Mouse (Mus musculus) forebrain, embryonic 10.5 days (tissue): ENCODE measurements around the gene Dcaf17. TPM values are rescaled to one million over a fixed set of nuclear protein-coding genes. Genes with fewer than 3 reads are reported as not detected.

ENCODE experiments used
- DNase-seq: peaks from one replicate; pipeline ENCODE4 v3.0.0-alpha.2; 2017; ENCODE audit warnings: low spot score; ENCODE audit errors: extremely low spot score
- H3K27ac ChIP-seq: fragments of 300-500 bp; sonication (generic); 2 replicates; pipeline ENCODE4 v1.5.1; 2016; ENCODE audit warnings: mild to moderate bottlenecking
- H3K27me3 ChIP-seq: fragments of 300-500 bp; sonication (generic); 2 replicates; pipeline ENCODE4 v1.6.1; 2016; ENCODE audit warnings: mild to moderate bottlenecking; ENCODE audit not compliant: poor library complexity, severe bottlenecking
- H3K36me3 ChIP-seq: fragments of 300-500 bp; sonication (generic); replicated peaks from 2 replicates; pipeline ENCODE4 v1.6.1; 2016; ENCODE audit warnings: mild to moderate bottlenecking, moderate library complexity
- H3K4me1 ChIP-seq: fragments of 300-500 bp; sonication (generic); 2 replicates; pipeline ENCODE4 v1.6.1; 2016
- H3K4me3 ChIP-seq: fragments of 300-500 bp; sonication (generic); 2 replicates; pipeline ENCODE4 v1.5.1; 2016; ENCODE audit warnings: mild to moderate bottlenecking, moderate library complexity
- H3K9me3 ChIP-seq: fragments of 300-500 bp; sonication (generic); 2 replicates; pipeline ENCODE4 v1.6.1; 2016; ENCODE audit warnings: mild to moderate bottlenecking, moderate library complexity
- WGBS: fragments of 180-500 bp; shearing (Covaris S2); methylation state at CpG from one replicate; pipeline ENCODE4 v1.1.7; 2016; 5-methylcytosine and 5-hydroxymethylcytosine counted together
- polyA plus RNA-seq: library from polyadenylated mRNA; unstranded; fragments of >200 nt; fragmentation: Nextera tagmentation; extraction: Ambion mirVana; gene quantifications from 2 replicates; pipeline ENCODE4 v1.2.1, GENCODE M21; 2016

Dcaf17 gene
- polyA plus RNA-seq, 1 experiment from 2014 or later, result 38.4 TPM

DNA sequence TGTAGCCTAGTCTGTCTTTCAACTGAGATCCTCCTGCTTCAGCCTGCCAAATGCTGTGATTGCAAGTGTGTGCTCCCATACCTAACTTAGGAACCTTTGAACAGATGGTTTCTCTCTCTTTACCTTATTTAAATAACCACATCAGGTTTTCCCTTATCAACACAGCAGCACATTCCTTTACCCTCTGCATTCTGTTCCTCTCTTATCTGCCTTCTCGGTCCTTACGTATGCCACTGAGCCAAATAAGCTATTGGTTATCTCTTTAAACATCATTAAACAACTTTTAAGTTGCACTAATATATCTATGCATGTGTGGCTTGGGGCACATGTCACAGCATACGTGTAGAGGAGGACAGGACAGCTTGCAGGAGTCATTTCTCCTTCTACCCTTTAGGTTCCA, 18.7 kb downstream of the Dcaf17 start:
- Histone ChIP-seq H3K27me3 (no peaks in the 10 kb centered on the region), H3K4me1 (no peaks in the 10 kb centered on the region), H3K36me3 (peaks cover 15% of the 10 kb centered on the region), H3K9me3 (no peaks in the 10 kb centered on the region), H3K4me3 (no peak overlapping the region), H3K27ac (no peak overlapping the region)
- WGBS, result 90% methylated on average over 3 of the region's 3 CpGs
- no peak for DNase-seq

DNA sequence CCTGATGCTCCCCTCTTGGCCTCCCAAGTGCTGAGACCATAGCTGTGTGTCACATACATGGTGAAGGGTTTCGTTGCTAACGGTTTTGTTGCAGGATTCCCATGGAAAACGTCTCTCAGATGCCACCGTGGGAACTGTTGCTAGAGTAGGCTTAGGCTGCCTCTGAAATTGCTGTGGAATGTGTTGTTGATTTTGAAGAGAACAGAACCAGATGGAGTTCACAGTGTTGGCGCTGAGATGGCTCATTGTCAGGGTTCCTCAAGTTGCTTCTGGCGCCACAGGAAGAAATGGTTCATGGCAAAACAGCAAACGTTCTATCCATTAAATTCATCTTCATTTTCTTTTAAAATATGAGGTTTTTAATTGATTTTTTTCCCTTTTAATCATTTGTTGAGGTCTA, 27.3 kb downstream of the Dcaf17 start:
- Histone ChIP-seq H3K4me3 (no peak overlapping the region), H3K27me3 (no peaks in the 10 kb centered on the region), H3K36me3 (peaks cover 56% of the 10 kb centered on the region), H3K9me3 (no peaks in the 10 kb centered on the region), H3K27ac (no peak overlapping the region), H3K4me1 (no peaks in the 10 kb centered on the region)
- WGBS, result 80% methylated on average over 7 of the region's 7 CpGs
- DNase-seq, result no peak

DNA sequence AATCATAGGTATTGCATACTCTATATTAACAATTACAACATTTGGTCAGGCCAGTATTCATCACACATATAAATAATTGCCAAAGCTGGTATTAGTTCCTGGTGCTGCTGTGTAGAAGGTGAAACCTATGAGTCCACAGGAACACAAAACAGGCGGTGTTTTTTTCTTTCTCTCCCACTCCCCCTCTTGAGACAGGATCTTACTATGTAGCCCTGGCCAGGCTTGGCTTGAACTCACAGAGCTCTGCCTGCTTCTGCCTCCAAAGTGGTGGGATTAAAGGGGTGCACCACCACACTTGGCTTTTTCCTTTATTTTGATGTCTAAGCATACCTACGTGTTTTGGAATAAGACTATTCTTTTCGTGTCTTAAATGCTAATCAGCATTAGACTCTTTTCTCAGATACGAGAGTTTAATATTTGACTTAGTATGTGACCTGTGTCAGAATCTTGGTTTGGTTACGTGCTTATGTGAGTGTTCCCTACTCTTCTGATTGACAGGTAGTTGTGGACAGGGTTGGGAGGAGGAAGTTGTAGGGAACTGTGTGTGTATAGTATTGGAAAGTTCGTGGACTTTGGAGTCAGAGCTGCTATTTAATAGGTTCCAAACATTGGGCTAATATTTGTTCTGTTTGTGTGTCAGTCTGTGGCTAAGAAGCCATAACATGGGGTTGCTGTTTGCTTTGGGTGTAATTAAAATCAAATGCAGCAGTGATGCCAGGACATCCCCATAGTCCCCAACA, 28.5 kb downstream of the Dcaf17 start:
- H3K36me3 ChIP-seq, result peaks cover 68% of the 10 kb centered on the region
- WGBS, result 92% methylated on average over 6 of the region's 6 CpGs
- no peak for DNase-seq
- H3K4me3 ChIP-seq, result no peak overlapping the region
- no peaks in the 10 kb centered on the region for H3K9me3 ChIP-seq
- H3K27ac ChIP-seq, result no peak overlapping the region
- H3K27me3 ChIP-seq, result no peaks in the 10 kb centered on the region
- H3K4me1 ChIP-seq, result no peaks in the 10 kb centered on the region

DNA sequence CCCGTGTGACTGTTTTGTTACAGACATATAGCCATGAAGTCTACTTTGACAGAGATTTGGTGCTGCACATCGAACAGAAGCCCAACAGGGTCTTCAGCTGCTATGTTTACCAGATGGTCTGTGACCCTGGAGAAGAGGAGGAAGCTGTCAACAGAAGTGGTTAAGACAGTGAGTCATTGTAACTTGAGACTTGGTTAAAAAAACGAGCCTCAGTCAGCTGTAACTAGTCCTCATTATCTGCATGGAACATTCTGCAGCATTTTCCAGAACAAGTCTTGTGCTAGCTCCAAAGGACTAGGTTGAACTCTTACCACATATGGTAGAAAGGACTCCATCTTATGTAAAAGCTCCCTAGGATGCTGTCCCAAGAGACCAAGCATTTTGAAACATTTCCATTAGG, 34.6 kb downstream of the Dcaf17 start:
- Histone ChIP-seq H3K4me1 (no peaks in the 10 kb centered on the region), H3K27ac (no peak overlapping the region), H3K4me3 (no peak overlapping the region), H3K27me3 (no peaks in the 10 kb centered on the region), H3K9me3 (no peaks in the 10 kb centered on the region), H3K36me3 (peaks cover 56% of the 10 kb centered on the region)
- WGBS, result 78% methylated on average over 3 of the region's 3 CpGs
- DNase-seq, result no peak

DNA sequence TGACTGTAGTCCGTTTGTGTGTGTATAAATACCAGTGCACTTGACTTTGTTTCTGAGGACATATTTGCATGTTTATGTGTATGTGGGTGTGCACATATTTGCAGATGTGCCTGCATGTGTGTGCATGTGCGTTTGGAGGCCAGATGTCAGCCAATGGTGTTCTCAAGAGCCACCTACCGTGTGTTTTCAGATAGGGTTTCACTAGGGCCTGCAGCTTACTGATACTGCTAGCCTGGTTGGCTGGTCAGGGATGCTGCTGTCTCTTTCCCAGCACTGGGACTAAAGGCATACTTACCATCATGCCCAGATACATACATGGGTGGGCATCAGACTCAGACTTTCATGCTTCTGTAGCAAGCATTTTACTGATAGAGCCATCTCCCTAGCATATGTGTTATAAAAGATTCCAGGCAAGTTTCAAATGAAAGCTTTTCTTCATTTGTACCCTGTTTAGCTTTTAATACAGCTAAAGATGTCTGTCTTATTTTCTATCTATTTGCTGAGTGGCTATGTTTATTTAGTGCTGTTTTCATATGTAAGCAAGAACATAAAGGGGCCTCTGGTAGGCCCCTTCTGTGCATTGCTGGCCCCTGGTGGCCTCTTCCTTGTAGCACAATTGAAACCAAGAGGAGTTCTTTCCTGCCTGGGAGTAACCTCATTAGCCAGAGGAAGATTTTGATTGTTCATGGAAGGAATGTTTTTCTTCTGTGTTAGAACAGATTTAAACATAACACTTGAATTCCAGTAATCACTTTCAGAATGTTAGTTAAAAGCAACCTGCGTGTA, 35.7 kb downstream of the Dcaf17 start:
- no peaks in the 10 kb centered on the region for H3K27me3 ChIP-seq
- no peaks in the 10 kb centered on the region for H3K9me3 ChIP-seq
- H3K36me3 ChIP-seq, result peaks cover 53% of the 10 kb centered on the region
- H3K4me3 ChIP-seq, result no peak overlapping the region
- WGBS, result 91% methylated on average over 4 of the region's 4 CpGs
- no peak for DNase-seq
- H3K27ac ChIP-seq, result no peak overlapping the region
- no peaks in the 10 kb centered on the region for H3K4me1 ChIP-seq

DNA sequence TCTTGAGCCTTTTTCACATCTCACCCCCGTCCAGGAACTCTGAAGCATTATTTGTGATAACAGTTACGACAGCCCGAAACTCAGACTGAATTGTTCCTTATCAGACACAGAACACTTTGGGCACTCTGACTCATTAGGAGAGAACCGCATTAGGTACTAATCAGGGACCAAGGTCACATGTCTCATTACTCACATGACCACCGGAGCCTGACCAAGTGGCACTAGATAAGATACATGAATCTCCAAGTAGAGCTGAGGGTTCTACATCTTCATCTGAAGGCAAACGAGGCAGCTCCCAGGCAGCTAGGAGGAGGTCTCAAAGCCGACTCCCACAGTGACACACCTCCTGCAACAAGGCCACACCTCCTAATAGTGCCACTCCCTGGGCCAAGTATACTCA, 41.0 kb downstream of the Dcaf17 start:
- Histone ChIP-seq H3K9me3 (no peaks in the 10 kb centered on the region), H3K4me3 (no peak overlapping the region), H3K27ac (no peak overlapping the region), H3K4me1 (no peaks in the 10 kb centered on the region), H3K36me3 (peaks cover 37% of the 10 kb centered on the region), H3K27me3 (no peaks in the 10 kb centered on the region)
- 86% methylated on average over 7 of the region's 7 CpGs for WGBS
- DNase-seq, result no peak

DNA sequence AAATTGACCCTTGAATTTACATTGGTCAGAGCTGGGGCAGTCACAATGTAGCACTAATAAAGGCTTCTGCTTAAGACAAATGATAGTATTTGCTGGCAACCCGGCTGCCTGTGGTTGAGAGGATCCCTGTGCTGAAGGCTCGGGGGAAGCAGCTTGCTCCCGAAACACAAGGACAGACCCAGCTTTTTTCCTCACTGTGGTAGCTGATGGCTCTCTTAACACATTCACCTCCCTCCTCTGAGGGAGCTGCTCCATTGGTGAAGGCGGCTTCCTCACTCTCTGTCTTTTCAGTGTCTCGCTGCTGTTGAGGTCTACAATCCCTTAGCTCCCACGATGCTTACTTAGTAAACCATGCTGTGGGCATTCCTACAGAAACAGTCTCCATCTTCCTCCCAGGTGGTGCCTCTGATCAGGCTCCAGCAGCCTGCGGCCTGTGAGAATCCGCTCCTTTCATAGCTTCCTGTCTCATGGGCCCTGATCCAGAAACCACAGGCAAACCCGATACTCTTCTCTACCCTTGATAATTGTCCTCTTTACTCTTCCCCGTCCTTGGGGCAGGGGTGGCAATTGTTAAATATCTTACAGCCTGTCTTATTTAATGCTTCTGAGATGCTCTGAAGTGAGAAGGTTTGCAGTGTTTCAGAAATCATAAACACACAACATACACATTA, 47.6 kb downstream of the Dcaf17 start:
- Histone ChIP-seq H3K4me1 (peaks cover 3% of the 10 kb centered on the region; the same call in 1 of the 2 replicates), H3K27me3 (no peaks in the 10 kb centered on the region), H3K9me3 (no peaks in the 10 kb centered on the region), H3K4me3 (no peak overlapping the region), H3K36me3 (peaks cover 18% of the 10 kb centered on the region), H3K27ac (no peak overlapping the region)
- WGBS, result 90% methylated on average over 10 of the region's 10 CpGs
- DNase-seq, result no peak

DNA sequence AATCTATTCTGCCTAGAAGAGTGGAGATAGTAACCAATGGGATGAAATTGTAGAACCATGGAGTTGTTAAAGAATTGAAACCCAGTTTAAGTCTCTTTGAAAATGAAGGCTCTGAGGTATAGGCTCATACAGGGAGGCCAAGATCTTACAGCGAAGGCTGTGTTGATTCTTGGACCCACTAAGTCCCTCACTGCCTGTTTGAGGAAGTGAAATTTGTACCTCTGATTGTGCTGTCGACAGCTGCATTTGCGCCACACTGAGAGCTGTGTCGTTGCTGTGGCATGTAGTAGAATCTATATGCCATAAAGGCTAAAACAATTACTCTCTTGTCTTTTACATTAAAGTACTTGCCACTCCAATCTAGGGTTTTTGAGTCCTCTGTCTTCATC, 48.2 kb downstream of the Dcaf17 start:
- no peak for DNase-seq
- Histone ChIP-seq H3K36me3 (peaks cover 18% of the 10 kb centered on the region), H3K27ac (no peak overlapping the region), H3K27me3 (no peaks in the 10 kb centered on the region), H3K9me3 (no peaks in the 10 kb centered on the region), H3K4me3 (no peak overlapping the region), H3K4me1 (peaks cover 3% of the 10 kb centered on the region; the same call in 1 of the 2 replicates)
- WGBS, result 89% methylated on average over 4 of the region's 4 CpGs

DNA sequence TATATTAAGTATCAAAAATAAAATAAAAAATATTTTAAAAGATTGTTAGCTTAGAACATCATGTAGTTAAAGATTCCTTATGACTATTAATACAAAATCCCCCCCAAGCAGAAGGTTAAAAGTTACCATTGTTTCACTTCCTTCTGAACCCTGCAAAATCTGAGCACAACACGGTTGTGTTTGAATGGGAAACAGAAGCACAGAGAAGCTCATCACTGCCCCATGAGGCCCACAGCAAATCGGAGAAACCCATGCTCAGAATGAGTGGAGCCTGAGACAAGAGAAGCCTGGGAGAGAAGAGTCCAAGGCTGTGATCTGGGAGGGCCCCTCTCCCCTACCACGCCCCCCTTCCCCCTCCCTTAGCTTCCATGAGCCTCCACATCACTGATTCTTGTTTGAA, 49.6 kb downstream of the Dcaf17 start:
- Histone ChIP-seq H3K9me3 (no peaks in the 10 kb centered on the region), H3K27ac (no peak overlapping the region), H3K4me3 (no peak overlapping the region), H3K4me1 (peaks cover 3% of the 10 kb centered on the region; the same call in 1 of the 2 replicates), H3K27me3 (no peaks in the 10 kb centered on the region), H3K36me3 (peaks cover 12% of the 10 kb centered on the region)
- DNase-seq, result no peak
- WGBS, result 80% methylated on average over 3 of the region's 3 CpGs

DNA sequence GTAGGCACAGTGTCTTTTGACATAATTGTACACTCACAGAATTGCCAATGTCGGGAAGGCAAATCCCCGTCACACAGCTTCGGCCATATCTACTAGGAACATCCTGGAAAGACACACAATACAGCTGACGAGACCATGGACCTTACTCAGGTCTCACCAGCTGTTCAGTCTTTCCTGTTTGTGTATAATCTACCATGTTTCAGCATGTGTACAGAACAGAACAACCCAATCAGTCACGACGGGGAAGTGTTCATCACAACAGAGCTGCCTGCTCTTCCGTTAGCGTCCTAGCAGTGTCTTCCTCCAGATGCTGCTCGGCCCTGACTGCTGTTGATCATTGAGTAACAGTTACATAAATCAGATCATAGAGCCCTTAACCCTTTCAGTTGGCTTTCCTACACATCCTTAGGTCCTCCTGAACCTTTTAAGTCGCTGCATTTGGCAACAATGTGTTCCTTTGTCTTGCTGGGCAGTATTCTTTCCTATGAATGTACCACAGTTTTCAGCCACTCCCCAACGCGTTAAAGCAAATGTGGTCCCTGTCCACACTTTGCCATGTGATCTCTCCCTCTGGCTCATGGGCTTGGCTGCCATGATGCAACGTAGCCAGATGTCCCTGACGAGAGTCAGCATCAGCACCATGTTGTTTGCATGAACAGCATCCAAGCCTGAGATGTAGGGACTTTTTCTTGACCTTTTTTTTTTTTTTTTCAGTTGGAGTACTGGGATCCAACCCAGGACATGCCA, 50.5 kb downstream of the Dcaf17 start:
- H3K4me3 ChIP-seq, result no peak overlapping the region
- WGBS, result 86% methylated on average over 14 of the region's 14 CpGs
- no peak overlapping the region for H3K27ac ChIP-seq
- no peak for DNase-seq
- H3K4me1 ChIP-seq, result peaks cover 3% of the 10 kb centered on the region; the same call in 1 of the 2 replicates
- no peaks in the 10 kb centered on the region for H3K9me3 ChIP-seq
- peaks cover 7% of the 10 kb centered on the region for H3K36me3 ChIP-seq
- no peaks in the 10 kb centered on the region for H3K27me3 ChIP-seq

DNA sequence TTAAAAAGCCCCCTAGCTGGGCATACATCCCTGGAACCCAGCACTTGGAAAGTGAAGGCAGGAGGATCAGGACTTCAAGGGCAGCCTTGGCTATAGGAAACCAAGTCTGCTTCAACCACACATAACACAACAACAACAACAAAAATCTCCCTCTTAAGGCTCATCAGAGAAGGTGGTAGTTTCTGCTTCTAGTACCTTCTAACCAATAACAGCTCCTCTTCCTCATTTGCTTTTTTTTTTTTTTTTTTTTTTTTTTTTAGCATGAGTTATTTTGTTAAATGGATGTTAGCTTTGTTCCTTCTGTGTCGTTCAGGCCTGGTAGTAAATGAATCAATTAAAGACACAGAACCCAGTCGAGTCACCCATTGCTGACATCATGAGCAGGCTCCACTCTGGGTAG, 52.1 kb downstream of the Dcaf17 start:
- Histone ChIP-seq H3K9me3 (no peaks in the 10 kb centered on the region), H3K4me3 (no peak overlapping the region), H3K27ac (no peak overlapping the region), H3K27me3 (no peaks in the 10 kb centered on the region), H3K36me3 (no peaks in the 10 kb centered on the region), H3K4me1 (peaks cover 3% of the 10 kb centered on the region; the same call in 1 of the 2 replicates)
- DNase-seq, result no peak
- 81% methylated on average over 2 of the region's 2 CpGs for WGBS

DNA sequence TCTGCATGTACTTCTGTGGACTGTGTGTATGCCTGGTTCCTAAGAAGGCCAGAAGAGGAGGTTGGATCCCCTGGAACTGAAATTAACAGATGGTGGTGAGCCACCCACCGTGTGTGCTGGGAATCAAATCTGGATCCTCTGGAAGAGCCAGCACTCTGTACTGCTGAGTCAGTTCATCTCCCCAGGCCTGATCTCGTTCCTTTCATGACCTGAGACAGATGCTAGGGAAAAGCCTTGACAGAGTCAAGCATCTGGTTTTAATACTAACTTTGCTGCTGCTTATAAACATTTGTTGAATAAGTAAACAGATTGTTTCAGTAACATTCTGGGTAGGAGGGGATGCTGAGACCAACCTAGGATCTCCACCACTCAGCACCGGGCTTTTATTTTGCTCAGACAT, 53.4 kb downstream of the Dcaf17 start:
- no peak for DNase-seq
- H3K36me3 ChIP-seq, result no peaks in the 10 kb centered on the region
- 74% methylated on average over 3 of the region's 3 CpGs for WGBS

More for the DNA sequence above, 53.4 kb downstream of the Dcaf17 start:
- H3K4me3 ChIP-seq, result no peak overlapping the region
- H3K27ac ChIP-seq, result no peak overlapping the region
- H3K9me3 ChIP-seq, result no peaks in the 10 kb centered on the region
- peaks cover 3% of the 10 kb centered on the region; the same call in 1 of the 2 replicates for H3K4me1 ChIP-seq
- no peaks in the 10 kb centered on the region for H3K27me3 ChIP-seq
